Mouse (Mus musculus): Measurements from ENCODE around the gene Tap2.
"Not testable (repeated sequence)": the region's sequence is repeated elsewhere in the genome, so short reads cannot be mapped to it uniquely, and the experiment has no call there.

The Tap2 gene

DNA sequence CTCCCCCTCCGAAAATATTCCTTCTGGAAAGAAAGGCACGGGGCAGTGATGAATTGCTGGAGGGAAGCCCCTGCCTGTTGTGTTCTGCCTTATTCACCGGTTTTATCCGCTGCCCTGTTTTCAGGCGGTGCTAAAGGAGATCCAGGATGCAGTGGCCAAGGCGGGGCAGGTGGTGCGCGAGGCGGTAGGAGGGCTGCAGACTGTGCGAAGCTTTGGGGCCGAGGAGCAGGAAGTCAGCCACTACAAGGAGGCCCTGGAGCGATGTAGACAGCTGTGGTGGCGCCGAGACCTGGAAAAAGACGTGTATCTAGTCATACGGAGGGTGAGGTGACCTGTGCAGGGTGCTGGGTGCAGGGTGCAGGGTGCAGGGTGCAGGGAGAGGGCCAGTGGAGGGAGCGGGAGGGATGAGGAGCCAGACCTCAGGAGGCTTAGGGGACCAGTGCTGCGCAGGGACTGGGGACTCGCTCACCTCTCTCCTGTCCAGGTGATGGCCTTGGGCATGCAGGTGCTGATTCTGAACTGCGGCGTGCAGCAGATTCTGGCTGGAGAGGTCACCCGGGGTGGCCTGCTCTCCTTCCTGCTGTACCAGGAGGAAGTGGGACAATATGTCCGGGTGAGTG lies 8.5 kb downstream of the Tap2 start:
- Histone ChIP-seq H3K27me3 (ENCODE audit: insufficient read depth, low read length) (peaks cover 38% of the 10 kb centered on the region), H3K4me1 (replicated peaks; ENCODE audit: low read depth, low read length) (peaks cover 14% of the 10 kb centered on the region), H3K4me3 (replicated peaks; ENCODE audit: low read length) (peak overlapping the region; percentile 20; the same call in 1 of the 2 replicates), H3K36me3 (ENCODE audit: insufficient read depth, low read length) (no peaks in the 10 kb centered on the region), H3K9me3 (ENCODE audit: low read length) (peaks cover 41% of the 10 kb centered on the region)
- TF ChIP-seq CTCF (conservative IDR thresholded peaks at IDR 0.05; ENCODE audit: low read length) (no peak), NANOG (IDR thresholded peaks at IDR 0.05; ENCODE audit: borderline replicate concordance, low read length) (no peak), POU5F1 (IDR thresholded peaks at IDR 0.05; ENCODE audit: borderline replicate concordance, low read length) (no peak)

DNA sequence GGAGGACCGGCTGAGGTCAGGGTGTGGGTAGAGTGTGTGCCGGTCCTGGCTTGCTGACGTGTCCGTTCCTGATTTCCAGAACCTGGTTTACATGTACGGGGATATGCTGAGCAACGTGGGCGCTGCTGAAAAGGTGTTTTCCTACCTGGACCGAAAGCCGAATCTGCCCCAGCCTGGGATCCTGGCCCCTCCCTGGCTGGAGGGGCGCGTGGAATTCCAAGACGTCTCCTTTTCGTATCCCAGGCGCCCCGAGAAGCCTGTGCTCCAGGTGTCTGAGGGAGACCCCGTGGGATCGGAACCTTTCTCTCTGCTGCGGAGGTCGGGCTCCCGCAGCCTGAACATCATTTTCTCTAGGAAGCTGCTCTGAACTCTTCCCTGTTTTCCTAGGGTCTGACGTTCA lies 10.6 kb downstream of the Tap2 start:
- TF ChIP-seq POU5F1 (IDR thresholded peaks at IDR 0.05; ENCODE audit: borderline replicate concordance, low read length) (no peak), NANOG (IDR thresholded peaks at IDR 0.05; ENCODE audit: borderline replicate concordance, low read length) (no peak), CTCF (conservative IDR thresholded peaks at IDR 0.05; ENCODE audit: low read length) (no peak)
- H3K27me3 ChIP-seq (ENCODE audit: insufficient read depth, low read length), result peaks cover 31% of the 10 kb centered on the region
- H3K9me3 ChIP-seq (ENCODE audit: low read length), result peaks cover 62% of the 10 kb centered on the region
- H3K4me1 ChIP-seq (replicated peaks; ENCODE audit: low read depth, low read length), result peaks cover 8% of the 10 kb centered on the region
- no peaks in the 10 kb centered on the region for H3K36me3 ChIP-seq (ENCODE audit: insufficient read depth, low read length)
- H3K4me3 ChIP-seq (replicated peaks; ENCODE audit: low read length), result no peak overlapping the region

DNA sequence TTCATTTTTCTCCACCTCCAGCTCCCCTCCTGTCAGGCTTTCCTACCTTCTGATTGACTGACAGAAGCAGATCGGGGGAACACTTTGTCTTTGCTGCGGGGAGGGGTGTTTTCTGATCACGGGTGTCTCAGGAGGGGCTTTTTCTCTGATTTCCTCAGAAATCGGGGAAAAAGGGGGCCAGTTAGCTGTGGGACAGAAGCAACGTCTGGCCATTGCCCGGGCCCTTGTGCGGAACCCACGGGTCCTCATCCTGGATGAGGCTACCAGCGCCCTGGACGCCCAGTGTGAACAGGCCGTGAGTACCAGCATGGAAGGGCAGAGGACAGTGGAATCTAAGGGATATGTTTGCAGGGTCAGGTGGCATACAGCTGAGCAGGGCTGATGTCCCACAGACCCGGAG lies 11.8 kb downstream of the Tap2 start:
- Histone ChIP-seq H3K4me3 (replicated peaks; ENCODE audit: low read length) (no peak overlapping the region), H3K27me3 (ENCODE audit: insufficient read depth, low read length) (peaks cover 29% of the 10 kb centered on the region), H3K4me1 (replicated peaks; ENCODE audit: low read depth, low read length) (peaks cover 6% of the 10 kb centered on the region), H3K36me3 (ENCODE audit: insufficient read depth, low read length) (no peaks in the 10 kb centered on the region), H3K9me3 (ENCODE audit: low read length) (peaks cover 65% of the 10 kb centered on the region)
- no peak for TF ChIP-seq CTCF (conservative IDR thresholded peaks at IDR 0.05; ENCODE audit: low read length)
- TF ChIP-seq POU5F1 (IDR thresholded peaks at IDR 0.05; ENCODE audit: borderline replicate concordance, low read length), result no peak
- TF ChIP-seq NANOG (IDR thresholded peaks at IDR 0.05; ENCODE audit: borderline replicate concordance, low read length), result no peak

DNA sequence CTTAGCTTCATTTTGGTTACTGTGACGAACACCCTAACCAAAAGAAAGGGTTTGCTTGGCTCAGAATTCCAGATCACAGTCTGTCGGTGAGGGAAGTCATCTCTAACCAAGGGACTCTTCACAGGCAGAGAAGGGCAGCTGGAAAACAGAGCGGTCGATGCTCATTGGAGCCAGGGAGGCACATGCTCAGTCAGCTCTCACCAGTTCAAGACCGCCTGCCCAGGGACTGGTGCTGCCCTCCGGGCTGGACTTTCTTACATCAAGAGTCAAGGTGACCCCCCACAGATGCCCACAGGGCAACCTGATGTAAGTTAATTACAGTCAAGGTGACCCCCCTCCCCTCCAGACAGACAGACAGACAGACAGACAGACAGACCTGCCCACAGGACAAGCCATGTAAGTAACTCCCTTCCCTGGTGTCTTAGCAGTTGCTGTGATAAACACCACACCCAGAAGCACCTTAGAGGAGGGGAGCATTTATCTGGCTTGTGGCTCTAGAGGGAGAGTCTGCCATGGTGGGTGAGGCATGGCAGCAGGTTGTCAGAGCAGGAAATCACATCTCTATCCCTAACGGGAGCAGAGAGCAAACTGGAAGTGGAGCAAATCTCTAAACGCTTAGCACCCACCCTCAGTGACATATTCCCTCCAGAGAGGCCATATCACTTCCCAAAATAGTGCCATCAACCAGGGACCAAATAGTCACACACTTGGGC lies 14.0 kb downstream of the Tap2 start:
- peak overlapping the region; percentile 24; the same call in 1 of the 2 replicates for H3K4me3 ChIP-seq (replicated peaks; ENCODE audit: low read length)
- no peak for TF ChIP-seq POU5F1 (IDR thresholded peaks at IDR 0.05; ENCODE audit: borderline replicate concordance, low read length)
- TF ChIP-seq CTCF (conservative IDR thresholded peaks at IDR 0.05; ENCODE audit: low read length), result no peak
- no peak for TF ChIP-seq NANOG (IDR thresholded peaks at IDR 0.05; ENCODE audit: borderline replicate concordance, low read length)

DNA sequence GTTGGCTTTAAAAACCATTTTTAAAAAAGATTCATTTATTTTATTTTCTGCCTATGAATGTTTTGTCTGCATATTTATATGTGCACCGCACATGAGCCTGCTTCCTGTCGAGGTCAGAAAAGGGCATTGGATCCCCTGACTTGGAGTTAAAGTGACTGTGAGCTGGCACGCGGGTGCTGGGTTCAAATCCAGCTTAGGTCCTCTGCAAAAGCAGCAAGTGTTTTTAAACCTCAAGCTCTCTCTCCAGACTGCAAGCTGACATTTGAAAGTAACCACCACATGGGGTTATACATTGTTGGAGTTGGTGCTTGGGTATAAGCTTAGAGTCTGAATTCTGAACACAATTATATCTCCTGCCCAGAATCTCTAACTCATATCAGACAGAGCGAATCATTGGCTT lies 14.7 kb downstream of the Tap2 start:
- H3K36me3 ChIP-seq (ENCODE audit: insufficient read depth, low read length), result no peaks in the 10 kb centered on the region
- H3K9me3 ChIP-seq (ENCODE audit: low read length), result peaks cover 65% of the 10 kb centered on the region
- no peak for TF ChIP-seq POU5F1 (IDR thresholded peaks at IDR 0.05; ENCODE audit: borderline replicate concordance, low read length)
- no peak for TF ChIP-seq NANOG (IDR thresholded peaks at IDR 0.05; ENCODE audit: borderline replicate concordance, low read length)
- TF ChIP-seq CTCF (conservative IDR thresholded peaks at IDR 0.05; ENCODE audit: low read length), result no peak
- no peaks in the 10 kb centered on the region for H3K4me1 ChIP-seq (replicated peaks; ENCODE audit: low read depth, low read length)
- no peak overlapping the region for H3K4me3 ChIP-seq (replicated peaks; ENCODE audit: low read length)
- peaks cover 8% of the 10 kb centered on the region; the same call in 1 of the 2 replicates for H3K27me3 ChIP-seq (ENCODE audit: insufficient read depth, low read length)

More for the DNA sequence above, 14.0 kb downstream of the Tap2 start:
- peaks cover 68% of the 10 kb centered on the region for H3K9me3 ChIP-seq (ENCODE audit: low read length)
- H3K27me3 ChIP-seq (ENCODE audit: insufficient read depth, low read length), result peaks cover 13% of the 10 kb centered on the region; the same call in 1 of the 2 replicates
- H3K36me3 ChIP-seq (ENCODE audit: insufficient read depth, low read length), result no peaks in the 10 kb centered on the region
- H3K4me1 ChIP-seq (replicated peaks; ENCODE audit: low read depth, low read length), result no peaks in the 10 kb centered on the region

DNA sequence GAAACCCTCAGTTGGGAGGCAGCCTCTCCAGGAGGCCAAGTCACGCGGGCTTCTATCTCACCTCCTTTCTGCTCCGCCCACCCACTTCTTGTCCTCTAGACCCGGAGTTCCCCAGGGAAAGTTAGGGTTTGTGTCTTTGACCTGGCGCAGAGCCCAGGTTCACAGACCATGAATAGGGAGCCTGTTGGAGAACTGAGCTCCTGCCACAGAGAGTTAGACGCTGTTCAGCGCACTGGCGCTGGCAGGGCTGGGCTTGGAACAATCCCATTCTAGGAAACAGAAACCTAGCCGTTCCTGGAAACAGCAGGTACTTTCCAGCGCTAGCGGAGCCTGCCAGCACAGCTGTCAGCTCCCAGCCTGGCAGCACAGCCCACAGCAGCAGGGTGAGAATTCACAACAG lies 15.3 kb downstream of the Tap2 start:
- H3K27me3 ChIP-seq (ENCODE audit: insufficient read depth, low read length), result peaks cover 5% of the 10 kb centered on the region; the same call in 1 of the 2 replicates
- H3K4me3 ChIP-seq (replicated peaks; ENCODE audit: low read length), result peak overlapping the region; percentile 48
- no peak for TF ChIP-seq CTCF (conservative IDR thresholded peaks at IDR 0.05; ENCODE audit: low read length)
- TF ChIP-seq NANOG (IDR thresholded peaks at IDR 0.05; ENCODE audit: borderline replicate concordance, low read length), result no peak
- TF ChIP-seq POU5F1 (IDR thresholded peaks at IDR 0.05; ENCODE audit: borderline replicate concordance, low read length), result no peak
- peaks cover 59% of the 10 kb centered on the region for H3K9me3 ChIP-seq (ENCODE audit: low read length)
- no peaks in the 10 kb centered on the region for H3K4me1 ChIP-seq (replicated peaks; ENCODE audit: low read depth, low read length)
- no peaks in the 10 kb centered on the region for H3K36me3 ChIP-seq (ENCODE audit: insufficient read depth, low read length)

DNA sequence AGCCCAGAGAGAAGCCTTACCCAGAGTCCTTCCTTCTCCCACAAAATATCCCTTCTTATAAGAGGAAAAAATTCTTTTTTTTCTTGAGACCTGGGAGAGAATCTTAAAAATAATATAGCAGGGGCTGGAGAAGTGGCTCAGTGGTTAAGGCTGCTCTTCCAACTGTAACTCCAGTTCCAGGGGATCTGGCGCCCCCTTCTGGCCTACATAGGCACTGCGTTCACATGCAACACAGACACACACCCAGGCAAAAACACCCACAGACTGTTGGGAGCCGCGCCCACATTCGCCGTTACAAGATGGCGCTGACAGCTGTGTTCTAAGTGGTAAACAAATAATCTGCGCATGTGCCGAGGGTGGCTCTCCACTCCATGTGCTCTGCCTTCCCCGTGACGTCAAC lies 15.8 kb downstream of the Tap2 start:
- H3K9me3 ChIP-seq (ENCODE audit: low read length), result peaks cover 58% of the 10 kb centered on the region
- not testable (repeated sequence) for H3K4me1 ChIP-seq (replicated peaks; ENCODE audit: low read depth, low read length); H3K27me3 ChIP-seq (ENCODE audit: insufficient read depth, low read length); H3K36me3 ChIP-seq (ENCODE audit: insufficient read depth, low read length)
- H3K4me3 ChIP-seq (replicated peaks; ENCODE audit: low read length), result peak overlapping the region; percentile 48

DNA sequence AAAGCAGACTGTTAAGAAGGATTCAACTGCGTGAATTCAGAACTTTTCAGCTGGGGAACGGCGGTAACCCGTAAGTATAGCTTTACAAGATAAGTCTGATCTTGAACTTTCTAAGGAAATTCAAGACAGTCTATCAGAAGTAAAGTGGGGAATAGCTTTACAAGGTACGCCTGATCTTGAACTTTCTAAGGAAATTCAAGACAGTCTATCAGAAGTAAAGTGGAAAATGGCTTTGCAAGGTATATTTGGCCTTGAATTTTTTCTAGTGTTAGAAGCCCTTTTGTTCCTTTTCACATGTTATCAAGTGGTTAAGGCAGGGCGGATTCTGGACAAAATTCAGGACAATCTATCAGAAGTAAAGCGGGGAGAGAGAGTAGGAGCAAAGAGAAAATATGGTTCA lies 16.5 kb downstream of the Tap2 start:
- H3K36me3 ChIP-seq (ENCODE audit: insufficient read depth, low read length); H3K27me3 ChIP-seq (ENCODE audit: insufficient read depth, low read length): not testable (repeated sequence)
- peaks cover 58% of the 10 kb centered on the region for H3K9me3 ChIP-seq (ENCODE audit: low read length)

DNA sequence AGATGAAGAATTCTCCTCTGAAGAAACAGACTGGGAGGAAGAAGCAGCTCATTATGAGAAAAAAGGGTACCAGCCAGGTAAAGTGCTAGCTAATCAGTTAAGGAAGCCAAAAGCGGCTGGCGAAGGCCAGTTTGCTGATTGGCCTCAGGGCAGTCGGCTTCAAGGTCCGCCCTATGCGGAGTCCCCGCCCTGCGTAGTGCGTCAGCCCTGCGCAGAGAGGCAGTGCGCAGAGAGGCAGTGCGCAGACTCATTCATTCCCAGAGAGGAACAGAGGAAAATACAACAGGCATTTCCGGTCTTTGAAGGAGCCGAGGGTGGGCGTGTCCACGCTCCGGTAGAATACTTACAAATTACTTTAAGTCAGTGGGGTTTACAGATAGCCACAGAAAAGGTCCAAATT lies 17.1 kb downstream of the Tap2 start:
- not testable (repeated sequence) for H3K4me1 ChIP-seq (replicated peaks; ENCODE audit: low read depth, low read length); H3K4me3 ChIP-seq (replicated peaks; ENCODE audit: low read length); H3K36me3 ChIP-seq (ENCODE audit: insufficient read depth, low read length); H3K27me3 ChIP-seq (ENCODE audit: insufficient read depth, low read length)
- H3K9me3 ChIP-seq (ENCODE audit: low read length), result peaks cover 58% of the 10 kb centered on the region

More for the DNA sequence above, 16.5 kb downstream of the Tap2 start:
- H3K4me3 ChIP-seq (replicated peaks; ENCODE audit: low read length); H3K4me1 ChIP-seq (replicated peaks; ENCODE audit: low read depth, low read length): not testable (repeated sequence)

Measured in E14TG2a.4 (cell line).